Mouse (Mus musculus) spleen, adult 2 months (tissue): ENCODE measurements at regions not wholly inside any gene's neighbourhood (a gene's known extent, or its start where the extent isn't known, plus 50 kb on each side); places are given as distances from the start of the nearest gene placed in this dataset.

Source experiments
- CTCF ChIP-seq: fragments of 200-500 bp; IDR thresholded peaks from 2 replicates; pipeline ENCODE4 v1.5.1; 2011; ENCODE audit warnings: mild to moderate bottlenecking, inconsistent platforms; ENCODE audit not compliant: insufficient read depth, insufficient read length, insufficient replicate concordance; ENCODE audit errors: extremely low read depth
- POLR2A ChIP-seq: fragments of 200-500 bp; IDR thresholded peaks from 2 replicates; pipeline ENCODE4 v1.6.1; 2011; ENCODE audit warnings: low read depth, low read length, inconsistent platforms

DNA sequence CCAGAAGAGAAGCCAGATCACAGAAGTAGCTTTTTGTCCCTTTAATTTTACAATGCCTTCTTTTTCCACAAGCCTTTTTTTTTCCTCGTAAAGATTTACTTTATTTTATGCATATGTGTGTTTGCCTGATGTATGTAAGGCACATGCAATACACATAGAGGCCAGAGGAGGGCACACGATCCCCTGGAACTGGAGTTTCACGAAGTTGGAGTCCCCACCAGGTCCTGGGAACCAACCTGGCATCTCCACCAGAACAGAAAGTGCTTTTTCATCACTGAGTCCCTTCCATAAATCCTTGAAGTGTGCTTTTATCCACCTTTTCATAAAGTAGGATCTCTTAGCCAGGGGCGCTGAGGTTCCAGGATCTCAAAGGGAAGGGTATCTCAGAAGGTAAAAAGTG is 152.8 kb downstream of the Gm45692 start:
- TF ChIP-seq CTCF (no peak), POLR2A (no peak)
